Mouse (Mus musculus) left cerebral cortex, adult 9 months (tissue): ENCODE data around the gene Mboat2.

Source experiments
- DNase-seq, 2 experiments: peaks; one replicate each; pipeline ENCODE4 v3.0.0; 2022; ENCODE audit warnings: low spot score in 2 of 2

The Mboat2 gene

GRCm38 (mm10) chr12:25010416-25010815, 179.7 kb downstream of the Mboat2 start:
- no peak for DNase-seq

DNA sequence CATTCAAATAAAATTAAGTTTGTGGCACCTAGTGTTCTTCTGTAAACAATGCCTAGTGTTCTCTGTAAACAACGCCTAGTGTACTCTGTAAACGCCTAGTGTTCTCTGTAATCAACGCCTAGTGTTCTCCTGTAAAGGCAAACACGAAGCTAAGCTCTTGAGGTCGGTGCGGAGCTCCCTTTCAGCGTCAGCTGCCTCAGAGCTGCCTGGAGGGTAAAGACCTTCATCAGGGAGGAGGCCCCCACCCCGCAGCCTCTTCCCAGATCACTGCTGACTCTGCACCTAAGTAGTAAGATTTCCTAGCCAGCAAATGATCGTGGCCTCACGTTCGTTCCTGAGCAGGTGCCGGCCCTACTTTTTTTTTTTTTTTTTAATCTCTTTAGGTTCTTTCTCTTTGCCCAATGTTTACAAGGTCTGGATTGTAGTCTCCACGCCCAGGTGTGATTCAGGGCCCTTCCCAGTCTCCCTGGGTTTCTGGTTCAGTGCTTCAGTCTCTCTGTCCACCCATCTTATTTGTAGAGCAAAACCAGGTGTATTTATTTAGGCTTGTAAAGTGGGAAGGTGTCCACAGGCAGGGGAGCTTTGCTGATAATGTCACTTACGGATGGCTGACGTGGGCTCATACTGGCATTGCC, 181.2 kb downstream of the Mboat2 start:
- DNase-seq, result no peak

DNA sequence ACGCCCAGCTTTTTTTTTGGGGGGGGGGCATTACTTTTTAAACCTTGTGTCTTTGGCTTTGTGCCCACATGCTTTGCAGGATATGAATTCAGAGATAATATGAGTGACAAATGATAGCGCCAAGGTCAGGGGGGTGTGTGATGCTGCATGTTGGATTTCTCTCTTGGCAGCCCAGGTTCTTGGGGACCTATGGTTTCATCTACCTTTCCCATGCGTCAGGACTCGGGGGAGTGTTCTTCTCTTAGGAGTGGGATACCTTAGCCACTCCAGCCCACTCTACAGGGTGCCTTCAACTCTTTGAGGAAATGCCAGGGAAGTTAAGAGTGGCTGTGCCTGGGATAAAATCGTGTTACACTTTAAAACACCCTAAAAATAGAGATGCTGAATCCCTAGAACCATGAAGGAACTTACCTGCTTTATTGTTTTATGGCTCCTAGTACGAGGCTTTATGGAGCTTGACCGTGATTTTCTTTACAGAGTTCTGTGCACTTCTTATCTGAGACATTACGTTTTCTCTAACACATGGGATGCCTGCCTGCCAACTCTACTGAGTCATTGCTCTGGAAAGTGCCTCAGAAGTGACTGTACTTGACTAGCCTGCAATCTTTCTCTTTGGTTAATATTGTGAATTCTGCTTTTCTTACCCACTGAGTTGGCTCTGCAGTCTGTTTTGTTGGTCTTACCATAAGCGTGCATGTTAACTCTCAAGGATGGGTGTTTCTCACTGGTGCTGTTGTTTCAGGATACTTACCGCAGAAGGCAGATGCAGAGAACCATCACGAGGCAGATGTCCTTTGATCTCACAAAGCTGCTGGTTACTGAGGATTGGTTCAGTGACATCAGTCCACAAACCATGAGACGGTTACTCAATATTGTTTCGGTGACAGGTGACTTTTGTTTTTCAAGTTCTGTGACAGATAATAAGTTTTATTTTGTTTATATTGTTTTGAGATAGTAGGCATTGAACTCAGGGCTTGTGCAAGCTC, 182.2 kb downstream of the Mboat2 start:
- peak in 1 of 2 experiments; percentile 59 for DNase-seq
